Mouse (Mus musculus) olfactory bulb, adult 2 months (tissue): ENCODE data around the gene A630023A22Rik. TPM values are rescaled to one million over a fixed set of nuclear protein-coding genes. Genes with fewer than 3 reads are reported as not detected.

ENCODE experiments used
- H3K27ac ChIP-seq: fragments of 200-500 bp; 2 replicates; pipeline ENCODE4 v1.5.1; 2012; ENCODE audit warnings: low read depth, low read length; ENCODE audit not compliant: insufficient read depth
- H3K4me1 ChIP-seq: fragments of 200-500 bp; 2 replicates; pipeline ENCODE4 v1.6.1; 2012; ENCODE audit warnings: low read length; ENCODE audit not compliant: control insufficient read depth, insufficient read depth
- H3K4me3 ChIP-seq: fragments of 200-500 bp; 2 replicates; pipeline ENCODE4 v1.5.1; 2012; ENCODE audit warnings: mild to moderate bottlenecking, low read depth, low read length, moderate library complexity; ENCODE audit not compliant: insufficient read depth
- CTCF ChIP-seq: fragments of 200-500 bp; IDR thresholded peaks from 2 replicates; pipeline ENCODE4 v1.5.1; 2012; ENCODE audit warnings: low read depth, mild to moderate bottlenecking, low read length, moderate library complexity; ENCODE audit not compliant: insufficient read depth
- POLR2A ChIP-seq: fragments of 200-500 bp; IDR thresholded peaks from 2 replicates; pipeline ENCODE4 v1.6.1; 2012; ENCODE audit warnings: mild to moderate bottlenecking, low read depth, low read length, moderate library complexity; ENCODE audit not compliant: insufficient read depth
- WGBS: fragments of 180-500 bp; shearing (Covaris S2); methylation state at CpG from one replicate; pipeline ENCODE4 v1.1.7; 2018; 5-methylcytosine and 5-hydroxymethylcytosine counted together
- polyA plus RNA-seq: library from polyadenylated mRNA; stranded (reverse); fragments of >200 nt; gene quantifications from 2 replicates; pipeline ENCODE4 v1.2.4, GENCODE M21; 2012; ENCODE audit warnings: low replicate concordance; ENCODE audit not compliant: missing spikeins, insufficient read depth, insufficient read length

The A630023A22Rik gene
- polyA plus RNA-seq, 1 experiment, result not detected

DNA sequence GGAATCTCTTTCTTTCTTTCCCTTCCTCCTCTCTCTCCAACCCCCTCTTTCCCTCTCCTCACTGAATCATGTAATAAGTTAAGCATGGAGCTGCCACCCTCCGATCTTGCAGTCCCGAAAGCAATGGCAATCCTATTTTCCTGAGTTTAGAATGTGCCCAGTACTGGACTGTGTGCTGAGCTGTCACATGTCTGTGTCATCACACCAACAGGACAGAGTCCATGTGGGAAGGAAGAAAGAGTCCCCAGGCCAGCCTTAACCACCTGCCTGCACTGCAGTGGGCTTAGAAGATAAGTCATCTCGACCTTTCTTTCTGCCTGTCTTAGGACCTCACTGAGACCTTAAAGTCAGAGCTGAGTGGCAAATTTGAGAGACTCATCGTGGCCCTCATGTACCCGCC lies 11.1 kb downstream of the A630023A22Rik start:
- H3K4me3 ChIP-seq, result no peak overlapping the region
- no peak overlapping the region for H3K27ac ChIP-seq
- no peak for TF ChIP-seq CTCF
- WGBS, result 90% methylated on average over 5 of the region's 5 CpGs
- H3K4me1 ChIP-seq, result peaks cover 2% of the 10 kb centered on the region; the same call in 1 of the 2 replicates

- Histone ChIP-seq H3K4me1 (no peaks in the 10 kb centered on the region), H3K4me3 (no peak overlapping the region), H3K27ac (no peak overlapping the region)
- WGBS, result 85% methylated on average over 8 of the region's 8 CpGs
- TF ChIP-seq POLR2A, result no peak
- no peak for TF ChIP-seq CTCF
These were observed 12.8 kb downstream of the A630023A22Rik start for GRCm38 (mm10) chr14:34089796-34090195.

DNA sequence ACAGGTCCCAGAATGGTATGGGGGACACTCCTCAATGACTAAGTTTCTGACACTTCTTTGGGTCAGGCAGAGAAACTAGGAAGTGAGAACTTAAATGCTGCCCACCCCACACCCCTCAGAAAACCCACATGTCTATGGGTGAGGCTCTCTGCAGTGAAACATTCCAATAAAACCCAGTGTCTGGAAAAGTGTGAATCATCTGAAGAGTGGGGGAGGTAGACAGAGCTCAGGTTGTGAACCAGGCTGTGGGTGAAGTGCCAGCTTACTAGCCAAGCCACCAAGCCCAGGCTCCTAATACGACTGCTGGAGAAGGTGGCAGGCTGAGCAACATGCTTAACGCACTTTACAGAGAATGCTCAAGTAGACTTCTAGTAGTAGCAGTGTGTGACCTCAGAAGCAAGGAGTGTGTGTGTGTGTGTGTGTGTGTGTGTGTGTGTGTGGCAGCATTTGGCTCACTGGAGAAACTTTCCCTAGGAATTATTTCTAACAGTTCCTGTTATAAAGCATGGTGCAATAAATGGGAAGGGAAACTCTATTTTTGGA lies 14.6 kb downstream of the A630023A22Rik start:
- Histone ChIP-seq H3K4me3 (no peak overlapping the region), H3K4me1 (no peaks in the 10 kb centered on the region), H3K27ac (no peak overlapping the region)
- TF ChIP-seq POLR2A, result no peak
- no peak for TF ChIP-seq CTCF
- WGBS, result 57% methylated on average over 2 of the region's 2 CpGs

- H3K4me3 ChIP-seq, result no peak overlapping the region
- H3K4me1 ChIP-seq, result no peaks in the 10 kb centered on the region
- whole genome bisulfite sequencing, result 66% methylated on average over 4 of the region's 4 CpGs
- TF ChIP-seq POLR2A, result no peak
- no peak for TF ChIP-seq CTCF
- no peak overlapping the region for H3K27ac ChIP-seq
These were observed 15.7 kb downstream of the A630023A22Rik start for GRCm38 (mm10) chr14:34086806-34087205.

GRCm38 (mm10) chr14:34085731-34086130 lies 16.8 kb downstream of the A630023A22Rik start, which contains the start of gene Anxa8:
Gene Anxa8 (plus strand): TSS chr14:34085981.
- WGBS, result 77% methylated on average over 4 of the region's 4 CpGs

GRCm38 (mm10) chr14:34080321-34080997 lies 22.1 kb downstream of the A630023A22Rik start:
- Histone ChIP-seq H3K27ac (no peak overlapping the region), H3K4me3 (no peak overlapping the region), H3K4me1 (no peaks in the 10 kb centered on the region)
- 13% methylated on average over 11 of the region's 11 CpGs for WGBS
- TF ChIP-seq CTCF (no peak), POLR2A (no peak)

More at GRCm38 (mm10) chr14:34085731-34086130, 16.8 kb downstream of the A630023A22Rik start, which contains the start of gene Anxa8:
- no peak for TF ChIP-seq CTCF
- no peak for TF ChIP-seq POLR2A
- Histone ChIP-seq H3K27ac (no peak within 1 kb of the TSS), H3K4me3 (no peak within 1 kb of the TSS), H3K4me1 (no peaks in the 10 kb centered on the region)

GRCm38 (mm10) chr14:34078293-34078692 lies 24.3 kb downstream of the A630023A22Rik start:
- 88% methylated on average over 4 of the region's 4 CpGs for WGBS
- Histone ChIP-seq H3K4me1 (no peaks in the 10 kb centered on the region), H3K4me3 (no peak overlapping the region), H3K27ac (no peak overlapping the region)
- no peak for TF ChIP-seq POLR2A
- no peak for TF ChIP-seq CTCF

DNA sequence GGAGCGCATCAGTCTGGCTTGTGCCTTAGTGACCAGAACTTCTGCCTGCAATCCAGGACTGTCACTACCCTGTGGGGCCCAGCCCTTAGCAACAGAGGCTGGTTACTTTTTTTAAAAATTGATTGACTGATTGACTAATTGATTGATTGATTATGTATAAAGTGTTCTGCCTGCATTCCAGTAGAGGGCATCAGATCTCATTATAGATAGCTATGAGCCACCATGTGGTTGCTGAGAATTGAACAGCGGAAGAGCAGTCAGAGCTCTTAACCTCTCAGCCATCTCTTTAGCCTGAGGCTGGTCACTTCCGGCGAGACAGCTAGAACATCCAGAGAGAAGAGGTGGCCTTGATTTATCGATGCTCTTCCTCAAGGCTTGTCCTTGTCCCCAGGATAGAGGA lies 25.3 kb downstream of the A630023A22Rik start:
- WGBS, result 74% methylated on average over 5 of the region's 5 CpGs
- no peak for TF ChIP-seq POLR2A
- no peak for TF ChIP-seq CTCF
- Histone ChIP-seq H3K4me1 (no peaks in the 10 kb centered on the region), H3K27ac (no peak overlapping the region), H3K4me3 (no peak overlapping the region)

GRCm38 (mm10) chr14:34075346-34075745 lies 27.2 kb downstream of the A630023A22Rik start:
- Histone ChIP-seq H3K4me1 (no peaks in the 10 kb centered on the region), H3K27ac (no peak overlapping the region), H3K4me3 (no peak overlapping the region)
- 60% methylated on average over 4 of the region's 4 CpGs for WGBS
- TF ChIP-seq CTCF (no peak), POLR2A (no peak)

DNA sequence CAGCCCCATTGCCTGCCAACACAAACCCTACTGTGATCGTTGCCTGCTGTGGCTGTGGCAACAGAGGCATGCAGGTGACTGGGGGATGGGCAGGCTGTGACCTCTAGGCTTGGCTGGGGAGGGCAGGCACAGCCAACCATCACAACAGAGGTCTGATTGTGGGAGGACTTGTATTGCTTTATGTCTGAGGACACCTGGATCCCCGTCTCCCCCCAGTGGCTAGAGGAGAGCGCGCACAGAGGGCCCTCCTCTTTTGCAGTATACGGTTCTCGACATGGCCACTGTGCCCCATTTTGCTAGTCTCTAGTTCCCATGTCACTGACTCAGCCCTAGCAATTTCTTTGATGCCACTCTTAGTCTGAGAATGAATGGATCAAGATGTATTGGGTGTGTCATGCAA lies 30.9 kb downstream of the A630023A22Rik start:
- Histone ChIP-seq H3K27ac (no peak overlapping the region), H3K4me1 (no peaks in the 10 kb centered on the region), H3K4me3 (no peak overlapping the region)
- WGBS, result 76% methylated on average over 6 of the region's 6 CpGs
- TF ChIP-seq CTCF (no peak), POLR2A (no peak)
